Mouse (Mus musculus) limb, embryonic 11.5 days (tissue): Measurements from ENCODE around the gene Unc93b1. TPM values are rescaled to one million over a fixed set of nuclear protein-coding genes. Genes with fewer than 3 reads are reported as not detected.
A peak's percentile ranks its signal among the peaks of the same experiment; 100 is the strongest.

Source experiments
- ATAC-seq: fragments of 200-750 bp; cut with Nextera tagmentation; 2 replicates; pipeline ENCODE4 v1.8.0; 2017; ENCODE audit warnings: low read depth; ENCODE audit not compliant: insufficient number of reproducible peaks, low FRiP score, low TSS enrichment
- DNase-seq: peaks from one replicate; pipeline ENCODE4 v3.0.0-alpha.2; 2015; ENCODE audit warnings: low spot score
- H3K27ac ChIP-seq: fragments of 300-500 bp; sonication (generic); replicated peaks from 2 replicates; pipeline ENCODE4 v1.5.1; 2014; ENCODE audit warnings: low read depth, mild to moderate bottlenecking, low read length
- H3K27me3 ChIP-seq: fragments of 300-500 bp; sonication (generic); 2 replicates; pipeline ENCODE4 v1.6.1; 2014; ENCODE audit warnings: mild to moderate bottlenecking, low read length, mixed read lengths; ENCODE audit not compliant: control insufficient read depth, insufficient read depth
- H3K36me3 ChIP-seq: fragments of 300-500 bp; sonication (generic); 2 replicates; pipeline ENCODE4 v1.6.1; 2014; ENCODE audit warnings: mild to moderate bottlenecking, low read length, moderate library complexity, mixed read lengths; ENCODE audit not compliant: control insufficient read depth, insufficient read depth
- H3K4me1 ChIP-seq: fragments of 300-500 bp; sonication (generic); 2 replicates; pipeline ENCODE4 v1.6.1; 2014; ENCODE audit warnings: low read length, mixed read lengths; ENCODE audit not compliant: control insufficient read depth, insufficient read depth
- H3K4me2 ChIP-seq: fragments of 300-500 bp; sonication (generic); 2 replicates; pipeline ENCODE4 v1.6.1; 2014; ENCODE audit warnings: low read depth, mild to moderate bottlenecking, moderate library complexity; ENCODE audit not compliant: severe bottlenecking
- H3K4me3 ChIP-seq: fragments of 300-500 bp; sonication (generic); 2 replicates; pipeline ENCODE4 v1.5.1; 2014; ENCODE audit warnings: low read depth, low read length
- H3K9ac ChIP-seq: fragments of 300-500 bp; sonication (generic); 2 replicates; pipeline ENCODE4 v1.6.1; 2014; ENCODE audit warnings: mild to moderate bottlenecking, low read length
- H3K9me3 ChIP-seq: fragments of 300-500 bp; sonication (generic); 2 replicates; pipeline ENCODE4 v1.6.1; 2016; ENCODE audit warnings: low read length; ENCODE audit not compliant: control insufficient read depth
- WGBS: fragments of 180-500 bp; shearing (Covaris S2); extraction: QIAGEN DNeasy Blood & Tissue Kit; methylation state at CpG from one replicate; pipeline ENCODE4 v1.1.7; 2014; 5-methylcytosine and 5-hydroxymethylcytosine counted together
- polyA plus RNA-seq: library from polyadenylated mRNA; unstranded; fragments of >200 nt; fragmentation: Nextera tagmentation; extraction: Ambion mirVana; gene quantifications from 2 replicates; pipeline ENCODE4 v1.2.1, GENCODE M21; 2014

Unc93b1 gene
- polyA plus RNA-seq, 1 experiment from 2014 or later: 7.1 TPM

DNA sequence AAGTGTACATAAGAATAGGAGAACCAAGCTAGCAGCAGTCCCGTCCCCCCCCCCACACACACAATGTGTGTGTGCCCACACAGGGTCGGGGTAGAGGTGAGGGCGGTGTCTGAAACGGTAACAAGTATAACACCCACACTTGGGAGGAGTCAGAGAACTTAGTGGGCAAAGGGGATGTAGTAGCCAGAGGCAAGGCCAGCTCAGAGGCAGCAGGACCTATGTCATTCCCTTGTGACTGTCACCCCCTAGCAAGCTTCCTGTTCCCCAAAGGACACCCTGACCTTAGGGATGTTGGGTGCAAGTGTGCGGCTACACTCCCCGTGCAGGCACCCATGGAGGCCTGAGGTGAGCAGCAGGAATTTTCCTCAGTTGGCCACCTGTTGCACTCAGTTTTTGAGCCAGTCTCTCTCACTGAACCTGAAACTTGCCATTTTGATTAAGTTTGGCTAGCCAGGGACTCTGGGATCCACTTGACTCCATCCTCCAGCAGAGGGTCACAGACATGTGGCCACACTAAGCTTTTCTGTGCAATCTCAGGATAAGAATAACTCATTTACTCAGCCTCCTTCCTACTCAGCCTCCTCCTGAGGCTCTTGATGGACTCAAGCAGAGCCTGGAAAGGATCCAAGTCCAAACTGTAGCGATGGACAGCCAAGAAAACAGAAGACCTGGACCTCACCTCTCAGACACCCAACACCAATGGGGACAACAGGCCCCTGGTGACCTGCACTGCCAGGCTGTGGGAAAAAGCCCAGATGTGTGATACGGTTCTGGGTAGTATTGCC, 26.9 kb upstream of the Unc93b1 start:
- WGBS: 84% methylated on average over 8 of the region's 8 CpGs
- H3K4me3 ChIP-seq: no peak overlapping the region
- no peak overlapping the region for H3K9ac ChIP-seq
- peaks cover 32% of the 10 kb centered on the region for H3K4me1 ChIP-seq
- H3K27me3 ChIP-seq: no peaks in the 10 kb centered on the region
- H3K4me2 ChIP-seq: peak overlapping the region; percentile 72; the same call in 1 of the 2 replicates
- no peak overlapping the region for H3K27ac ChIP-seq
- no peak for DNase-seq
- no peak for ATAC-seq
- no peaks in the 10 kb centered on the region for H3K9me3 ChIP-seq
- H3K36me3 ChIP-seq: peaks cover 10% of the 10 kb centered on the region; the same call in 1 of the 2 replicates

DNA sequence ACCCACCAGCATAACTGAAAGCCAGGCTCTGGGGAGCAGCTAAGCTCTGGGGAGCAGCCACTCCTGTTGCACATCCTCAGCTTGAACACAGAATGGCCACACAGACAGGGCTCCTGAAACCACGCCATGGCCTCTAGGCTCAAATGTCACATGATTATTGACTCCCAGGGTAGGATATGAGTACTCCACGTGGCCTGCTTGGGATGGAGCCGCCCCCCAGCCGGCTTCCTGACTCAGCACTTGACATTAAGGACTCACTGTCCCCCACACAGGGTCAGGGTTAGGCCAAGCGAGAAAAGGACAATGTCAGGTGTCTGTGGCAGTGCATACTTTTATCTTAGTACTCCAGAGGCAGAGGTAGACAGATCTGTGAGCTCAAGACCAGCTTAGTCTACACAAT, 24.8 kb upstream of the Unc93b1 start:
- H3K4me3 ChIP-seq: no peak overlapping the region
- H3K9ac ChIP-seq: no peak overlapping the region
- H3K9me3 ChIP-seq: no peaks in the 10 kb centered on the region
- H3K4me1 ChIP-seq: peaks cover 31% of the 10 kb centered on the region
- DNase-seq (no peak), ATAC-seq (no peak)
- H3K36me3 ChIP-seq: peaks cover 6% of the 10 kb centered on the region; the same call in 1 of the 2 replicates
- no peak overlapping the region; the same call in 1 of the 2 replicates for H3K4me2 ChIP-seq
- no peak overlapping the region for H3K27ac ChIP-seq
- WGBS: 78% methylated on average over 5 of the region's 5 CpGs
- H3K27me3 ChIP-seq: no peaks in the 10 kb centered on the region

DNA sequence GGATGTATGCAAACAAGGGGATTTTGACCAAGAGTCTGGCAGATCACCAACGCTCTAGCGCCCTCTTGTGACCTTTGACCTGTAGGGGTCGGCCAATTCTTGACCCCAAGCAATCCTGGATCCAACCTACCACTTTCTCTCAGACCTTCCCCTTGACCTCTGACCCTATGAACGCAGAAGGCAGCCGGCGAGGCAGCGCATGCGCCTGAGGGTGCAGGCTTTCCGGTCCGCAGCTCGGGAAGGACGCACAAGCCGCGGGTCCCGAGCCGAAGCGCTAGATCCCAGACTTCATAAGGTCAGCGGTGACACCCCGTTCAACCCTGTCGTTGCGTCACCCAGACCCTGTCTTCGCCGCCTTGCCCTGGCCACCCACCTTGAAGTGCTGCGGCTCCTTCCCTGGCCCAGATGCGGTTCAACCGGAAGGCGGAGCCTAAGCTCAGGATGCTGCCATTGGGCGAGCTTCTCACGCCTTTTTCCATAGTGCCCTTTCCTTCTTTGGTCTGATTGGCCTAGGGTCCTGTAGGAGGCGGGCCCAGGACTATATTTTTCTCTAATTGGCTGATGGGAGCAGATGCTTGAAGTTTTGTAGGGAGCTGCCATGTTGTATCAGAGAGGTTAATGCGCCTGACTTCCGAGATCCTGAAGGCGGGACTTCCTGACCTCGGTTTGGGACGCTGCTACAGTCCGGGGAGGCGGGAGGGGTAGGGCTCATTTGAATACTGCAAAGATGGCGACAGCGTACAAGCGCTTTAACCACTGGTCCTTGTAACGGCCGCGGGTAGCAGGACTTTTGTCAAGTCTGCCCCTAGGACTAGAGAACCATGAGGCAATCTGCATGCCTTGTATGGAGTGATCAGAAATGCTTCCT, 22.4 kb upstream of the Unc93b1 start, which contains the start of gene Ndufs8:
Gene Ndufs8, minus strand, starts transcription at position 438 of the 868 bp plus-strand sequence.
- peak within 1 kb of the TSS; percentile 36 for H3K27ac ChIP-seq
- under 1% methylated on average over 43 of the region's 43 CpGs for WGBS
- peak within 1 kb of the TSS; percentile 75 for H3K9ac ChIP-seq
- peak within 1 kb of the TSS; percentile 79 for H3K4me2 ChIP-seq
- peak within 1 kb of the TSS; percentile 58 for H3K4me3 ChIP-seq
- peak; percentile 96 for ATAC-seq
- no peaks in the 10 kb centered on the region for H3K27me3 ChIP-seq
- peaks cover 6% of the 10 kb centered on the region; the same call in 1 of the 2 replicates for H3K36me3 ChIP-seq
- DNase-seq: peak; percentile 92
- no peaks in the 10 kb centered on the region for H3K9me3 ChIP-seq
- peaks cover 13% of the 10 kb centered on the region for H3K4me1 ChIP-seq

DNA sequence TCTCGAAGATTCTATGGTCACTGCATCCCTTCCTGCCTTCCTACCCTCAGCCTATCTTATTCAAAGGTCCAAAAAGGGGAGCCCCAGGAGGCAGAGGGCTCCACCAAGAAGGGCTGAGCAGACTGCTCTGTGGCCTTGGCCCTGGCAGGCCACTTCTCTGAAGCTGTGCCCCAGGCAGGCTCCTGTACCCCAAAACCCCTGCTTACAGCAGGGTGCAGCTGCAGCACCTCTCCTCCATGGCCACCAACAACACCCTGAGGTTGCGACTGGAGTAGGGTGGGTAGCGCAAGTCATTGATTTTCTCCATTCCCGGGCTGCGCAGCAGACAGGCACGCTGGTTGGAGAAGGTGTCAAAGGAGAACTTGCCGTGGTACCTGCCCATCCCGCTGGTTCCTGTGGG, 21.3 kb upstream of the Unc93b1 start:
- 85% methylated on average over 8 of the region's 8 CpGs for WGBS

DNA sequence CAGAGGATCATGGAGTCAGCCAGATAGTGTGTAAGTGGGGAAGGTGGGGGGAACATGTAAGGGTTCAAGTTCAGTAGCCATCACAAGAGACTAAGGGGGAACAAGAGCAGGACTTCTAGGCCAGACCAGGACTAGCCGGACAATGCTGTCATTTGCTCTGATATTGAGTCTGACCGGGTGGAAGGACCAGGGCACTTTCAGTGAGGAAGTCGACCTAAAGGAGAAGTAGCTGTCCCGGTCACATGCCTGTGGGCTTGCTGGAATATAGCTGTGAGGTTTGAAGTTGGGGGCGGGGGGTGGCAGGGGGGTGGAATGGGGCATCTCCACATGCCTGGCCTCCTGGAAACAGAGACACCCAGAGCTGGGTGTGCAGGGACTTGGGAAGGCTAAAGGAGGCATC, 20.5 kb upstream of the Unc93b1 start:
- no peak overlapping the region for H3K4me3 ChIP-seq
- 90% methylated on average over 5 of the region's 5 CpGs for WGBS
- no peak overlapping the region for H3K27ac ChIP-seq
- DNase-seq (no peak), ATAC-seq (no peak)
- no peaks in the 10 kb centered on the region for H3K9me3 ChIP-seq
- no peaks in the 10 kb centered on the region for H3K27me3 ChIP-seq
- H3K36me3 ChIP-seq: no peaks in the 10 kb centered on the region; the same call in 1 of the 2 replicates
- no peak overlapping the region for H3K4me2 ChIP-seq
- peaks cover 10% of the 10 kb centered on the region for H3K4me1 ChIP-seq
- H3K9ac ChIP-seq: no peak overlapping the region

More for the DNA sequence above, 21.3 kb upstream of the Unc93b1 start:
- peaks cover 4% of the 10 kb centered on the region; the same call in 1 of the 2 replicates for H3K36me3 ChIP-seq
- ATAC-seq (no peak), DNase-seq (no peak)
- H3K9ac ChIP-seq: peak overlapping the region; percentile 75
- H3K4me1 ChIP-seq: peaks cover 10% of the 10 kb centered on the region
- no peaks in the 10 kb centered on the region for H3K9me3 ChIP-seq
- H3K4me3 ChIP-seq: peak overlapping the region; percentile 55
- peak overlapping the region; percentile 79 for H3K4me2 ChIP-seq
- H3K27ac ChIP-seq: no peak overlapping the region
- H3K27me3 ChIP-seq: no peaks in the 10 kb centered on the region

DNA sequence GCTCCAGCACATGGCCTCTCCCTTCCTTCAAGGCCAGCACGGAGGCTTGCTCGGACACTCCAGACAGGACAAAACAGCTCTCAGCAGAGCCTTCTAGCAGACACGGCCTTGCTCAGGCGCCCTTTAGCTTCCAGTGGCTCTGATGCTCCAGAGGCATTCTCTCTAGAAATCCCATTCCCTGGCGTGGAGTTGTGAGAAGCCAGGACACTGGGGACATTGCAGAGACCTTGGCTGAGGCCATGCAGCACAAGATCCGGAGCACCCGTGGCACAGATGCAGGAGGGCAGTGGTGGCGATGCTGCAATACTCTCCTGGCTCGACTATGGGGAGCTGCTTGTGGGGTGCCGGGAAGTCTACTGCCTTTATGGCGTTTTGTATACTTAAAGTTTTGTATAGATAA, 18.3 kb upstream of the Unc93b1 start:
- DNase-seq: no peak
- H3K36me3 ChIP-seq: no peaks in the 10 kb centered on the region

DNA sequence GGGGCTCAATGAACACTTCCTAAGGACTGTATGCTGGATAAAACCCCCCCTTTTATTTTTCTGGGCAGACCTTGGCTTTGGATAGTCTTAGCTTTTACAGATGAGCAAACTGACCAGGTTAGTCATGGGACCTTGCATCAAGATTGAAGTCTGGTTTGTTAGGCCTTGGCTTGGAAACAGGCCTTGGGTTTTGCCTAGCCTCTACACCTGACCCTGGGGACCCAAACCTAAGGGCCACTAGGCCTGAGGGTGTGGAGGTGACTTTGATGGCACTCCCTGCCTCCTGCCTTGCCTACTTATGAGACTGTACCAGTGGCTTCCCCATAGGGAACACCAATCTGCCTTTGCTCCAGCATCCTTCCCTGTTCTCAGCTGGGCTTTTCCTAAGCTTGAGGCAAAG, 15.1 kb upstream of the Unc93b1 start:
- no peak for ATAC-seq

More for the DNA sequence above, 18.3 kb upstream of the Unc93b1 start:
- H3K9ac ChIP-seq: no peak overlapping the region
- no peaks in the 10 kb centered on the region for H3K27me3 ChIP-seq
- H3K4me1 ChIP-seq: peaks cover 10% of the 10 kb centered on the region
- no peaks in the 10 kb centered on the region for H3K9me3 ChIP-seq
- H3K27ac ChIP-seq: no peak overlapping the region
- ATAC-seq: no peak
- WGBS: 82% methylated on average over 11 of the region's 11 CpGs
- H3K4me2 ChIP-seq: no peak overlapping the region
- H3K4me3 ChIP-seq: no peak overlapping the region

DNA sequence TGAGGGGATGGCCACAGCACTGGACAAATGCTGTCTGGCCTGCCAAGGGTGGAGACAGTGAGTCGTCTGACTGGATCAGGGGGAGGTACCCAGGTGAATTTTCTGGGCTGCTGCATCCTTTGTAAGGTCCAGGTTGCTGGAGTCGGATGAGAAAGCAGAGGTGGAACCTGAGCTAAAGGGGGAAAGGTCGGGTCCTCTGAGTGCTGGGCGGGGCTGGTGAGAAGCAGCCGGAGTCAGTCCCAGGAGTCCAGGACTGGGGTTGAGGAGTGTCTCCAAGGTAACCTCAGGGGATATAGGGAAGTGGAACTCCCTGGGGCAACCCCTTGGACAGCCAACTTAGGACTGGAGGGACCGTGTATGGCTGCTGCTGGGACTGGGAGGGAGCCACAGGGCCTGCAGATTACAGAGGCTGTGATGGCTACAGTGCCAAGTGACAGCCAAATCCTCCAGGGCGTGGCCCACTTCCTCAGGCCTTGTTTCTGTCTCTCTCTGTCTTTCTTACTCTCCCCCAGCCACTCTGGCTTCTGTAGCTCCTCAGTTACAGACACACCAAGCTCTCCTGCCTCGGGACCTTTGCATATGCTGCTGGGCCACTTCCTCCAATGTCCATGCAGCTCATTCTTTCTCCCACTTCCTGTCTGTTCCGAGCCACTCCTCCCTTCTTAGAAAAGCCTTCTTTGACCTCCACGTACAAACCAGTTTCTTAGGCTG, 12.2 kb upstream of the Unc93b1 start:
- 54% methylated on average over 10 of the region's 10 CpGs for WGBS
- no peak for ATAC-seq
- H3K4me1 ChIP-seq: no peaks in the 10 kb centered on the region
- no peak overlapping the region for H3K4me2 ChIP-seq
- no peaks in the 10 kb centered on the region for H3K36me3 ChIP-seq
- H3K9me3 ChIP-seq: no peaks in the 10 kb centered on the region
- H3K4me3 ChIP-seq: no peak overlapping the region
- H3K27ac ChIP-seq: no peak overlapping the region
- no peak for DNase-seq
- no peaks in the 10 kb centered on the region for H3K27me3 ChIP-seq
- no peak overlapping the region for H3K9ac ChIP-seq

More for the DNA sequence above, 15.1 kb upstream of the Unc93b1 start:
- Histone ChIP-seq H3K9me3 (no peaks in the 10 kb centered on the region), H3K27me3 (no peaks in the 10 kb centered on the region), H3K27ac (no peak overlapping the region), H3K9ac (no peak overlapping the region), H3K4me2 (no peak overlapping the region), H3K36me3 (no peaks in the 10 kb centered on the region), H3K4me3 (no peak overlapping the region), H3K4me1 (no peaks in the 10 kb centered on the region)
- no peak for DNase-seq
